Mouse (Mus musculus) G1E (cell line): ENCODE measurements around the gene Atrn.

ENCODE experiments used
- CTCF ChIP-seq: IDR thresholded peaks from 2 replicates; pipeline ENCODE4 v1.5.1; 2012; ENCODE audit warnings: low read depth, low read length, inconsistent platforms, mixed read lengths
- GATA1 ChIP-seq: IDR thresholded peaks from 2 replicates; pipeline ENCODE4 v1.6.1; 2012; ENCODE audit warnings: borderline replicate concordance, low read length, inconsistent platforms, mixed read lengths
- GATA2 ChIP-seq: IDR thresholded peaks from 2 replicates; pipeline ENCODE4 v1.6.1; 2012; ENCODE audit warnings: low read depth, low read length, inconsistent platforms, borderline replicate concordance
- POLR2AphosphoS5 ChIP-seq: IDR thresholded peaks from 2 replicates; pipeline ENCODE4 v1.6.1; 2012; ENCODE audit warnings: low read depth, low read length, inconsistent platforms; ENCODE audit not compliant: insufficient replicate concordance
- TAL1 ChIP-seq: conservative IDR thresholded peaks from 2 replicates; pipeline ENCODE4 v1.6.1; 2012; ENCODE audit warnings: low read depth, low read length, inconsistent platforms, mixed read lengths

DNA sequence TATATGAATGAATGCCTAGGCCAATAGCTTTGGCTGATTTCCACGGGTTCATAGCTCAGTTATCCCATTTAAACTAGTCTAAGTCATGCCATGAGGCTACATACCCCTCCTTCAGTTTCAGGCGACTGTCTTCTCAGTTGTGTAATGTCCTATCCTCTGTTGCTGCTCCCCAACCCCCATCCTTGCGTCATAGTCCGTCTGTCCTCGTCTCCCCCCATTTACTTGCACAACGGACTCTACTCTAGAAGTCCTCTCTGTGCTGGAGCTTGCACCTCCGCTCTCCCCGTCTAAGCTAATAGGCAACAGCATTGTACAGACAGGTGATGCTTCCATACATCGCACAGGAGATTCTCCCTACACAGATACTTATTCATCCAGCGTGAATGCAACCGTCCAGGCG is 26.6 kb downstream of the Atrn start:
- TF ChIP-seq CTCF, result no peak
- no peak for TF ChIP-seq TAL1
- TF ChIP-seq GATA1, result no peak
- TF ChIP-seq POLR2AphosphoS5, result no peak
- TF ChIP-seq GATA2, result no peak
